Mouse (Mus musculus): ENCODE data around the gene Cds1.
"Not testable (repeated sequence)": the region's sequence is repeated elsewhere in the genome, so short reads cannot be mapped to it uniquely, and the experiment has no call there.

The Cds1 gene

GRCm38 (mm10) chr5:101828932-101829331 is 64.0 kb downstream of the Cds1 start:
- DNase-seq (ENCODE audit: low spot score in 2 of 2): no peak

GRCm38 (mm10) chr5:101830180-101830579 is 65.2 kb downstream of the Cds1 start:
- no peak for DNase-seq (ENCODE audit: low spot score in 2 of 2)

- DNase-seq (ENCODE audit: low spot score in 2 of 2): no peak
These were observed 67.1 kb downstream of the Cds1 start for GRCm38 (mm10) chr5:101832042-101832441.

- no peak for DNase-seq (ENCODE audit: low spot score in 2 of 2)
These were observed 68.1 kb downstream of the Cds1 start for GRCm38 (mm10) chr5:101832991-101833390.

GRCm38 (mm10) chr5:101833875-101834274 is 68.9 kb downstream of the Cds1 start:
- no peak for DNase-seq (ENCODE audit: low spot score in 2 of 2)

- no peak for DNase-seq (ENCODE audit: low spot score in 2 of 2)
These were observed 71.3 kb downstream of the Cds1 start for GRCm38 (mm10) chr5:101836221-101836620.

GRCm38 (mm10) chr5:101837605-101838004 is 72.7 kb downstream of the Cds1 start:
- not testable (repeated sequence) for DNase-seq (ENCODE audit: low spot score in 2 of 2)

GRCm38 (mm10) chr5:101840476-101840875 is 75.5 kb downstream of the Cds1 start:
- DNase-seq (ENCODE audit: low spot score in 2 of 2): no peak

GRCm38 (mm10) chr5:101845011-101845410 is 80.1 kb downstream of the Cds1 start:
- DNase-seq (ENCODE audit: low spot score in 2 of 2): no peak

GRCm38 (mm10) chr5:101845930-101846329 is 81.0 kb downstream of the Cds1 start:
- no peak for DNase-seq (ENCODE audit: low spot score in 2 of 2)

GRCm38 (mm10) chr5:101847323-101847722 is 82.4 kb downstream of the Cds1 start:
- DNase-seq (ENCODE audit: low spot score in 2 of 2): no peak

GRCm38 (mm10) chr5:101847762-101848161 is 82.8 kb downstream of the Cds1 start:
- no peak for DNase-seq (ENCODE audit: low spot score in 2 of 2)

GRCm38 (mm10) chr5:101851133-101851532 is 86.2 kb downstream of the Cds1 start:
- DNase-seq (ENCODE audit: low spot score in 2 of 2): no peak

- no peak for DNase-seq (ENCODE audit: low spot score in 2 of 2)
These were observed 87.3 kb downstream of the Cds1 start for GRCm38 (mm10) chr5:101852116-101852680.

- DNase-seq (ENCODE audit: low spot score in 2 of 2): no peak
These were observed 89.2 kb downstream of the Cds1 start for GRCm38 (mm10) chr5:101854100-101854499.

- no peak for DNase-seq (ENCODE audit: low spot score in 2 of 2)
These were observed 89.7 kb downstream of the Cds1 start for GRCm38 (mm10) chr5:101854667-101855066.

GRCm38 (mm10) chr5:101855475-101855874 is 90.5 kb downstream of the Cds1 start:
- no peak for DNase-seq (ENCODE audit: low spot score in 2 of 2)

- no peak for DNase-seq (ENCODE audit: low spot score in 2 of 2)
These were observed 94.0 kb downstream of the Cds1 start for GRCm38 (mm10) chr5:101858891-101859436.

GRCm38 (mm10) chr5:101861786-101862571 is 97.0 kb downstream of the Cds1 start:
- no peak for DNase-seq (ENCODE audit: low spot score in 2 of 2)

- no peak for DNase-seq (ENCODE audit: low spot score in 2 of 2)
These were observed 97.7 kb downstream of the Cds1 start for GRCm38 (mm10) chr5:101862651-101863050.

GRCm38 (mm10) chr5:101863946-101864345 is 99.0 kb downstream of the Cds1 start:
- DNase-seq (ENCODE audit: low spot score in 2 of 2): no peak

- no peak for DNase-seq (ENCODE audit: low spot score in 2 of 2)
These were observed 101.8 kb downstream of the Cds1 start for GRCm38 (mm10) chr5:101866722-101867121.
